Mouse (Mus musculus) right cerebral cortex, postnatal 4 days (tissue): ENCODE measurements around the gene Smg7.

Experiments used
- DNase-seq: peaks from one replicate; pipeline ENCODE4 v3.0.0-alpha.2; 2022

Gene Smg7

GRCm38 (mm10) chr1:152838841-152839240 is 63.6 kb downstream of the Smg7 start:
- DNase-seq: no peak

- no peak for DNase-seq
Observed at GRCm38 (mm10) chr1:152838026-152838702, 64.3 kb downstream of the Smg7 start.

GRCm38 (mm10) chr1:152835061-152835460 is 67.4 kb downstream of the Smg7 start:
- no peak for DNase-seq

DNA sequence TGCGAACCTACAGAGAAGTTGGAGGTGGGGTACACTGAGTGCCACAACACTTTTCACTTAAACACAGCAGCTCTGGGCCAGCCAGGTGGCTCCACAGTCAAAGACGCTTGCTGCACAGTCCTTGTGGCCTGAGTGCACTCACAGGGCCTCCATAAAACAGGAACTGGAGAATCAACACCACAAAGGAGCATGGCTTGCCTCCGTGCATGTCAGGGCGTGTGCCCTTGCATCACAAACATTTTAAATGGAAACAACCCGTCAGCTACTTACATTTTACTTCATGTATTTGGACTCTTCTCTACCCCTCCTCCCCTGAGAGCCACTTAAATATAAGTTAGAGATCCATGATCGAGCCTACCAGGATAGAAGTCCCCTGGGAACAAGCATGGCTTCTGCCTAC is 70.1 kb downstream of the Smg7 start:
- DNase-seq: no peak

GRCm38 (mm10) chr1:152831619-152832018 is 70.8 kb downstream of the Smg7 start:
- DNase-seq: no peak

- no peak for DNase-seq
Observed at GRCm38 (mm10) chr1:152831003-152831402, 71.4 kb downstream of the Smg7 start.

GRCm38 (mm10) chr1:152830054-152830453 is 72.4 kb downstream of the Smg7 start:
- DNase-seq: no peak

- no peak for DNase-seq
Observed at GRCm38 (mm10) chr1:152828637-152829355, 73.7 kb downstream of the Smg7 start.

DNA sequence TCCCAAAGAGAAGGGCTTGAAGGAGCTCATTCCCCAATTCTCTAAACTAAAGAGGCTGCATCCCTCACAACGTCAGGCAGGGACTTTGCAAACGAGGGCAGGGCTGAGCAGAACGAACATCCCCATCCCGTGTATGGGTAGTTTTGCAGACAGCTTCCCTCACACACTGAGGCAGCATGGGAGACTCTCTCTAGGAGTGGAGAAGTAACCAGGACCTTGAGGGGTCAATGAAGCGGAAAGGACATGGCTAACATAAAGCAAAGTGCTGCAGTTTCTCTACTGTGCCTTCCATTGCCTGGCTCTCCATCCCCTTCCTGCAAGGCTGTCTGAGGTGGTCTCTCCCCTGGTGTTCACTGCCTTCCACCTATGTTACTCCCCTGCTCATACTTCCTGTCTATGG is 74.3 kb downstream of the Smg7 start:
- no peak for DNase-seq

DNA sequence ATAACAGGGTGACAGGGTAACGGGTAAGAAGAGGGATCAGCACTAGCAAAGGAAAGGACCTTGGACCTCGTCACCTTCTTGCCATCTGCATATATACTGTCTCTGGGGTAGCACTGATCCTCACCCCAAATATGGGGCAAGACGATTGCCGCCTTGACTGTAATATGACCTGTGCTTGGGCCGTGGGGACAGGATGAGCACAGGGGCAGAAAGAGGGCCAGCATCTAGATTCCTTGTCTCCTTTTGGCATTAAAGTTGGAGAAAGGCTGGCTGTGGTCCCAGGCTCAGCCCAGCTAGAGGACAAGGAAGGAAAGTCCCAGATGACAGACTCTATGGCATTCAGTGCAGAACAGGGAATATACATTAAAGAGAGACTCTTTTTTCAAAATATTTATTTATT is 76.0 kb downstream of the Smg7 start:
- no peak for DNase-seq

DNA sequence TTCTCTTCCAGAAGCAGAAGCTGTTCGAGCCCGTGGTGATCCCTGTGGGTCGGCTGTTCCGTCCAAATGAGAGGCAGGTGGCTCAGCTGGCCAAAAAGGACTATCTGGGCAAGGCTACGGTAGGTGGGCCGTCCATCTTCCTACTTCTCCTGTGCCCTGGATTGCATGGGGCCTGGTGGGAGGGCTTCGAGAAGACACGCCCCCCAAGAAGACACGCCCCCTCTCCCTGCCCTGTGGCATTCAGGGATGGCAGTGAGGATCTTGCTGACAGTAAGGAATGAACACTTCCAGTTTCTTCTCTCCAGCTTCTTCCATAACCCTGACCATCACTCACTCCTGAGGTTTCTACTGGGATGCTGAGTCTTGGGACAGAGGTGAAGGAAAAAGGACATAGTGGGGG is 78.2 kb downstream of the Smg7 start:
- no peak for DNase-seq

GRCm38 (mm10) chr1:152821746-152822145 is 80.7 kb downstream of the Smg7 start:
- DNase-seq: no peak

- DNase-seq: no peak
Observed at GRCm38 (mm10) chr1:152820911-152821695, 81.3 kb downstream of the Smg7 start.

GRCm38 (mm10) chr1:152819558-152819957 is 82.9 kb downstream of the Smg7 start:
- DNase-seq: no peak

- DNase-seq: no peak
Observed at GRCm38 (mm10) chr1:152817794-152818193, 84.7 kb downstream of the Smg7 start.

- no peak for DNase-seq
Observed at GRCm38 (mm10) chr1:152817027-152817769, 85.2 kb downstream of the Smg7 start.

DNA sequence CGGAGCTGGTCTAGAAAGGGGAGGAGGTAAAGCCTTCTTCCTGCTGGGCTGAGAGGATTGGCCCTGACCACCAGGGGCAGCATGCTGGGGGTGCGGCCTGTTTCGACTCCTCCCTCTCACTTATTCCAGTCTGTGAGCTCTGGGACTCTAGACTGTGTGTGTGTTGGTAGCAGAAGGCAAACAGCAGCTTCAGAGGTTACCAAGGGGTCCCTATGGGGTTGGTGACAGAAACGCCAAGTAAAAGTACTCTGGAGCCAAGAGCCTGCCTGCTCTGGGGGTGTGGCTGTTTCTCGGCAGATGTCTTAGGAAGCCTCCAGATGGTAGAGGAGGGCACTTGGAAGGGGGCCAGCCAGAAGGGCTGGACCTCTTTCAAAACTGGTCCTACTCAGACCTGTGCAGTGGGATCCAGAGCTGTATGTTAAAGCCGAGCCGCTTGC is 87.2 kb downstream of the Smg7 start:
- no peak for DNase-seq

DNA sequence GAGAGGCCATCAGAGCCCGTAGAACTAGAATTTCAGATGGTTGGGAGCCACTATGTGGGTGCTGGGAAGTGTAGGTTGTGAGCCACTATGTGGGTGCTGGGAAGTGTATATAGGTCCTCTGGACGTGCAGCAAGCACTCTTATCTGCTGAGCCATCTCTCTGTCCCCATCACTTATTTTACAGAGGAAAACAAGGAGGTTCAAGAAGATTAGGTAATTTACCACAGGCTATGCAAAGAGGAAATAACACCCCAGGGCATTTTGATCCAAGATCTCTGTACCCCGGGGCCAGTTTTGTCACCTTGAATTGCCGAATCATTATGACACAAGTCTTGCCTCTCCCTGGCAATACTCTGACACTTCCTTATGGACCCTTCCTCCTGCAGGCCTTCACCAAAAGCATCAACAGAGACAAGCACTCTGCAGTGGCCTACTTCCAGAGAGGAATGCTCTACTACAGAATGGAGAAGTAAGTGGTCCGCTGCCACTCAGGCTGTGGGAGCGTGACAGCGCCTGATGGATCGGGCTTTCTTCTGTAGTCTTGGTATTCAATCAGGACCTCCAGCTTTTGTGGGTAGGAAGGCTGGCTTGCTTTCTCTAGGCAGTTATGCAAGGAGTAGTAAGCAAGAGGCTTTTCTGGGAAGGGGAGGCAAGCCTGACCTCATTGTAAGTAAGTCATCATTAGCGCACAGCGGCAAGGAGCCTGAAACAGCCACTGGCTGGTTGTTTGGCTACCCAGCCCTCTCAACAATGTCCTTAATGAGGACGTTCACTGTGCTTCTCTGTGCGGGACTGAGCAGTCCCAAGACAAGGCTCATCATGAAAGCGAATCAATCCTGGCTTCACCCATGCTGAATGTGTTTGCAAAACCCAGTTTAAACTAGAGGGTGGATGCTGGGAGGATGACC is 91.7 kb downstream of the Smg7 start:
- no peak for DNase-seq

DNA sequence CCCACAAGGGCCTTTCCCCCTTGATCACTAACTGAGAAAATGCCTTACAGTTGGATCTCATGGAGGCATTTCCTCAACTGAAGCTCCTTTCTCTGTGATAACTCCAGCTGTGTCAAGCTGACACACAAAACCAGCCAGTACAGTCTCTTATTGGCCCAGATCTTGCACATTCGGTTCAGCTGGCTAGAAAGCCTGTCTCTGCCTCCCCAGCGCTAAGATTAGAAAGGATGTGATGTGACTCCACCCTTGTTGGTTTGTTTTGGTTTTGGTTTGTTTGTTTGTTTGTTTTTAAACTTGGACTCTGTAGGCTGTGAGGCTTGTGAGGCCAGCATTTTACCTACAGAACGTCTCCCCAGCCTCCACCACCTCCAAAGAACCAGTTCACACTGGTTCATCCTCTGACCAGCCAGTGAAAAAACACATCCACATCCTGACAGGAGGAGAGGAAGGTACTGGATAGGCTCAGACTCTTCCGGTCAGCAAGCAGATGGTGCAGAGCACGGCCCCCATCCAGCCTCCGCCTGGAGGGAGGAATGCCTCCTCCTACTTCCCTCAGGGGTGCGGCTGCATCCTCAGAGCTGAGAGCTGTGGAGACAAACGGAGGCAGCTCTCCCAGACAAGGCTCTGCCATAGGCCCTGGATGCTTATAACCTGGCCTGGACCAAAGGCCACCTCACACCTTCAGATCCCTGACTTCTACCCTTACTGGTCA is 92.7 kb downstream of the Smg7 start:
- DNase-seq: no peak

- no peak for DNase-seq
Observed at GRCm38 (mm10) chr1:152808392-152808680, 94.1 kb downstream of the Smg7 start.

DNA sequence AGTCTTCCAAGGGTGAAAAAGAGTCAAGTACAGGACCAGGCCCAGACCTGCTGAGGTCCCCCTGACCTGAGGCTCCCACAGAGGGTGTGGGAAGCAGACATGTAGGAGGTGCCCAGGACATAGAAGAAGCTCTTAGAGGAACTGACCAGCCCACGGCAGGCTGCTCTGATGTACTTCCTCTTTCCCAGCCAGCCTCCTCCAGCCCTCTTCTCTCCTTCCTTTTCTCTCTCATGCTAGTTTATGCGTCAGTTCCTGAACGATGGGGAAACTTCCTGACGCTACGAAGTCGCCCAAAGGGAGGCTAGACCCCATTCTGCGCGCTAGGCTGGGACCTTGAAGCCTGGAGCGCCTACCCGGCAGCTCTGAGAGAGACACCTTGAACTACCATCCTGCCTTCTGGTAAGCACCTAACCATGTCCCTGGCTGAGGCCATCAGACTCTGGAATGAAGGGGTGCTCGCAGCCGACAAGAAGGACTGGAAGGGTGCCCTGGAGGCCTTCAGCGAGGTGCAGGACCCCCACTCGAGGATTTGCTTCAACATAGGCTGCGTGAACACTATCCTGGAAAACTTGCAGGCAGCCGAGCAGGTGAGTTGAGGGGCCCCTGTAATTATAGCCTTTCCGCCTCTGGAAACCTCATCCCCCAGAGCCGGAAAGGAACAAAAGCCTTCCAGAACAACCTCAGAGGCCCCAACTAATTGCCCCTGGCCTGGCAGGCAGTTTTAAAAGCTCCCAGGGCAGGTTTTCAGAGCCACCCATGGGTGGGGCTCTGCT is 94.6 kb downstream of the Smg7 start:
- no peak for DNase-seq
